ENCODE assay signal across 25 mouse cellular contexts in genomic region chr4:146096998-146097397, GRCm38 (mm10). TPM values are rescaled to one million over a fixed set of nuclear protein-coding genes. Genes with fewer than 3 reads are reported as not detected.
"Had no signal": no experiment of that assay in that cellular context is flagged by ENCODE, and none has a peak within 500 bp of the region (broad histone marks: within the 10 kb centered on the region; RNA-seq: fewer than 3 reads in every experiment).

Zfp987 (plus strand) TSS chr4:146097298.

RNA-seq across cellular contexts. Expression of gene Zfp987, which starts in this region (rescaled TPM):
- total RNA-seq: forebrain, postnatal 0 days; gastrocnemius, adult 18-20 months; gastrocnemius, adult 2 months; gastrocnemius, adult 8-10 months; gastrocnemius, postnatal 10 days; gastrocnemius, postnatal 14 days; gastrocnemius, postnatal 25 days; gastrocnemius, postnatal 36 days; gastrocnemius, postnatal 4 days; heart, adult 18-20 months; heart, adult 2 months; heart, adult 8-10 months had no signal
- polyA plus RNA-seq: embryonic facial prominence, embryonic 13.5 days; embryonic facial prominence, embryonic 14.5 days; embryonic facial prominence, embryonic 15.5 days; erythroblast, embryonic 14.5 days; forebrain, embryonic 10.5 days; forebrain, embryonic 11.5 days; forebrain, embryonic 12.5 days; forebrain, embryonic 13.5 days; forebrain, embryonic 14.5 days; forebrain, embryonic 15.5 days; forebrain, embryonic 16.5 days; forebrain, postnatal 0 days; frontal cortex, adult 2 months; gonadal fat pad, adult 2 months; heart, adult 2 months had no signal
